Mouse (Mus musculus) left cerebral cortex, postnatal 36 days (tissue): Measurements from ENCODE around the gene Ppp2r3c. TPM values are rescaled to one million over a fixed set of nuclear protein-coding genes. Genes with fewer than 3 reads are reported as not detected.
"Not testable (repeated sequence)": the region's sequence is repeated elsewhere in the genome, so short reads cannot be mapped to it uniquely, and the experiment has no call there.

ENCODE experiments used
- DNase-seq, 2 experiments: peaks; one replicate each; pipeline ENCODE4 v3.0.0; 2021 to 2022; ENCODE audit warnings: low spot score in 2 of 2, mixed read lengths in 1 of 2
- intact Hi-C: fragments of 180-260 bp; cut with DNase I; formaldehyde crosslinking; loops from one replicate; pipeline ENCODE4 v1.15.1; 2025
- total RNA-seq, 2 experiments: library from RNA; stranded (reverse); gene quantifications; 2 replicates each; pipeline ENCODE4 v1.2.3; 2021

Gene Ppp2r3c
- 10 to 100 TPM; 11.0 to 13.0 TPM for total RNA-seq

DNA sequence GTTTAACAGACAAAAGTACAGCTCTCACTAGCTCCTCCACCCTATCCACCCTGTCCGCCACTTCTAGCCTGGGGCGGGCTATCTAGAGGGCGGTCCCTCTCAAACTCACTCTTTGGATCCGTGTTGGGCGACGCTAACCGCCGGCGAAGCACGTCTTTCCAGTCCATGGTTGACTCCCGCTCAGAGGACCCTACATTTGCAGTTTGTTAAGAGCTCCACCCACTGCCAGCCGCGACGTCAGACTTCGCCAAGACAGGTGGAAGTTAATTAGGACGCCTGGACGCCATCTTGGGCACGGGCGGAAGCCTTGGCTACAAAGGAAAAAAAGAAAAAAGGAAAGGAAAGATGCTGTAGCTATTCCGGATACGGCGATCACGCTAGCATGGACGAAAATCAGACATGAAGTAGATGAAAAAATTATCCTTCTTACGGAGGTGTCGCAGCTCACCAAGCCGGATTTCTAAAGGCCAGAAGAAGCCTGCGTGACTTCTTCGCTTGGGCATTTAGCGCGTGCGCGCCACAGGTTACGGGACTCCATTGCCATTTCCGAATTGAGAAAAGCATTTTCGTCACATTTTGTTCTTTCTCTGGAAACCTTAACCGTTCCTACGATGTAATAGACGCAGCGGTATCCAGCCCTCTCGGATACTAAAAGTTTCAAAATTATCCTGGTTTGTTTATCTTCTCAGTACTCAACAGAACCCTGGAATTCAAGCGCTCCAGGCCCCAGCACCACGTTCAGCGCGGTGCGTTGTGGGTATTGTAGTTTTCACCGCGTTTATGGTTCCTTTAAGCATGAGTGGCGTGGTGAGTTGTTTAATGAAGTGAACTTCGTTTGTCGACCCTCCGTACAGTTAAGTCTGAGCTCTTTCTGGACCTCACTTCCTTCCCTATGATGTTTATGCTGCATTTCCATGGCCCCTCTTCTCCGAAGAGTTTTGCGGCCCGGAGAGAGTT is at the start of gene Ppp2r3c:
Ppp2r3c (minus strand) TSS at position 514 of the 957 bp plus-strand sequence.
- DNase-seq, result peak; percentile 92 to 94
- intact Hi-C loops, result no loop called here

DNA sequence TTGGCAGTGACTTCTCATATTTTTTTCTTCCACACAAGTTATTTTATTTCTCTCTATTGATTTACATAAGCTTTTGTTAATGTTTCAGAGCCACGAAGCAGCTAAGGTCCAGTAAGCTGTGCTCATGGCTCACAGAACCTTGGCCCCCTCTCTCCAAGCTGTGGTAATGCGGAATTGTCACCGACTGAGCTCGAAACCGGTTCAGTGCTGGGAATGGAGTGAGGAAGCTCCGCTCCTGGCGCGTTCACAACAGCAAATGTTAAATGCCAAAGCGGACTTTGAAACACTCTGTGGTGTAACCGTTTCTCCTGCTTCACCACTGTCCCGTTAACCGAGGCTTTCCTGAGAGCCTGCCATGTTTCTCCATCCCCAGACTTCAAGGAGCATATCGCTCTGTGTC is 41.8 kb upstream of the Ppp2r3c start:
- intact Hi-C loops, result no loop called here
- DNase-seq, result no peak

DNA sequence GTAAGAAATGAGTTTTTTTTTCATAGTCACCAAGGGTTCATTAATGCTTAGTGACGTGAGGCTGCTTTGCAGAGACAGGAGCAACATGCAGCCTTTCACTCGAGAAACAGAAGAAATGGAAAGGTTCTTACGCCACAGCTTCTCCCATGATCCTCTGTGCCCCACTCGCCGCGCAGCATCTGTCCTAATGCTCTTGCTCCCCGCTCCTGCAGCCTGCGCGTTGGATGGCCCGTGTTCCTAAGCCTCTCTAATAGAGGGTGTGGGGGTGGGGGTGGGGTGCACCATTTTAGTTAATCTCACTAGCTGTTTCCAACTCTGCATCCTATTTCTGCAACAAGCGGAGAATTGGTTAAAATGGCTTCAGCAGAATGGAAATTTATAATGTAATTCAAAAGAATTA is 41.2 kb upstream of the Ppp2r3c start:
- intact Hi-C loops, result no loop called here

DNA sequence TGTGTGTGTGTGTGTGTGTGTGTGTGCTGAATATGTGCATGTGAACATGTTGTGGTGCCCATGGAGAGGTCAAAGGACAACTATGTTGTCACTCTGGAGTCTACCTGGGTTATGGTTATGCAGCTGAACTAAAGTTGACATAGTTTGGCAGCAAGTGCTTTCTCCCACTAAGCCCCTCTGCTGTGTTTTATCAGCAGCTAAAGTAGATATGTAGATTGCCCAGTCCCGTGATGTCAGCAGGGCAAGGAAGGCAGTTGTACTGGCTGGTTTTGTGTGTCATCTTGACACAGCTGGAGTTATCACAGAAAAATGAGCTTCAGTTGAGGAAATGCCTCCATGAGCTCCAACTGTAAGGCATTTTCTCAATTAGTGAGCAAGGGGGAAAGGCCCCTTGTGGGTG is 40.2 kb upstream of the Ppp2r3c start:
- intact Hi-C loops, DNase-seq: not testable (repeated sequence)

More for the DNA sequence above, 41.2 kb upstream of the Ppp2r3c start:
- DNase-seq, result no peak

DNA sequence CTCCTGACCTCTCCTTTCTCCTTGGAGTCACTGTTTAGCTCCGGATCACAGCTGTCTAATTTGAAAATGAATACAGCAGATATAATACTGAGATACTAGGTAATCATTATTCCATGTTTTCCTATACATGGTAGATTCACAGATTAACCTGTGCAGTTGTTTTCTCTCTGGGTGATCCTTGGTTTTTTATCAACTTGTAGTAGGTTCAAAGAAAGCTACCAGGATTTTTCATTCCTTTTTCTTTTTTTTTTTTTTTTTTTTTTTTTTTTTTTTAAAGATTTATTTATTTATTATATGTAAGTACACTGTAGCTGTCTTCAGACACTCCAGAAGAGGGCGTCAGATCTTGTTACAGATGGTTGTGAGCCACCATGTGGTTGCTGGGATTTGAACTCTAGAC is 35.7 kb upstream of the Ppp2r3c start:
- DNase-seq, intact Hi-C loops: not testable (repeated sequence)

DNA sequence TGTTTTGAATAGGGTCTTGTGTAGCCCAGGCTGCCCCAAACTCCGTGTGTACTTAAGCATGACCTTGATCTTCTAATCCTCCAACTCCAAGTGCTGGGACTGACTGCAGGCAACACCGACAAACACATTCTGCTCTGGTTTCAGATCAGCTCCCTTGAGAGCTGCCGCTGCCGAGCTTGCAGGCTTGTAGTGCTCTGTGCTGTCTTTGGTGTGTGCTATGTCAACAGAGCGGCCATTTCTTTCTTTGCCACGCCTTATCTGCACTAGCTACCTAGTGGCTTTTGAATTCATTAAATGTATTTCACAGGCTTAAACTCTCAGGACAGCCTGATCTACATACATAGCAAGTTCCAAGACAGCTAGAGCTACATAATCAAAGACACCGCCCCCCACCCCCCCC is 30.9 kb upstream of the Ppp2r3c start:
- intact Hi-C loops, result no loop called here
- DNase-seq, result no peak

DNA sequence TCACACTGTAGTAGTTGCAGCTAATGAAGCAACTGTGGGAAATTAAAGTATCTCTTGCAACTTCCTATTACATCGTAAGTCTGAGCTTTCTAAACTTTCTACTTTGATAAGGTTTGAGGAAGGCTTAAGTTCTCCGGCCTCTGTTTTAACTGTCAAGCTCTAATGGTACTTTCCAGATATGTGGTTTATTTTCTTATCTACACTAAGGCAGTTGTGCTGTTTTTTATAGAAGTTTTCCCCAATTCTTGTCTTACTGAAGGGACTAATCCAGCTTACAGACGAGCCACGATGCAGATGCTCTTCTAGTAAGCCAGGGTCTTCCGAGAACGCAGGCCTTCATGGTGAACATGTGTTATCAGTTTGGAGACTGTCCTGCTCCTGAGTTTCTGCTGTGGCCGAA is 26.6 kb upstream of the Ppp2r3c start:
- no peak for DNase-seq
- intact Hi-C loops, result no loop called here

DNA sequence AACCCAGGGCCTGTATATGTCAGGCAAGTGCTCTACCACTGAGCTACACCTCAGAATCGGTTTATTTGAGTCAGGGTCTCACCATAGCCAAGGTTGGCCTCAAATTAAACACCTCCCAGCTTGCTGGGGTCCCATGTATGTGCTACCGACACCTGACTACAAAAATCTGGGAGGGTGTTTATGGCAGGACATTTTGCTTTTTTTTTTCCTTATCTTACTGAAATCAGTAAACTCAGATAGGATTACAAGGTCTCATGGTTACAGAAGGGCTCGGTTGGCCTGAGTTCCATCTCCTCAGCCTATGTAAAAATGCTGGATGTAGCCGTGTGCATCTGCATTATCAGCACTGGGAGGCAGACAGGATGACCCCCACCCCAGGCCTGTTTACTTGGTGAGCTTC is 26.0 kb upstream of the Ppp2r3c start:
- intact Hi-C loops, result no loop called here

DNA sequence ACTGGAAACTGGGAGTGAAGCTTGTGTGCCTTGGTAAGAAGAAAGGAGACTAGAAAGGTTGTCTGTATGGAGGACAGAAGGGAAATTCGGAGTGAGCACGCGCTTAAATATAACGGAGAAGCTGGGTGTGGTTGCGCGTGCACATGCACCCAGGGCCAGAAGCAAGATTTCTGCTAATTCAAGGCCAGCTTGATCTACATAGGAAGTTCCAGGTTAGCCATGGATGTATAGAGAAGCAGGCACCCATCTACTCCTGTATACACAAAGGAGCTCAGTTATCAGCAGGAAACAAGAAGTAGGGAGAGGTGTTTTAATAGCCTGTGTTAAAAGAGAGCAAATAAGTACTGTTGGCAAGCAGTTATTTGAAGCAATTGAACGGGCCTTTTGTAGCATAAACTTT is 22.9 kb upstream of the Ppp2r3c start:
- no peak for DNase-seq
- intact Hi-C loops, result no loop called here

More for the DNA sequence above, 26.0 kb upstream of the Ppp2r3c start:
- DNase-seq, result no peak

DNA sequence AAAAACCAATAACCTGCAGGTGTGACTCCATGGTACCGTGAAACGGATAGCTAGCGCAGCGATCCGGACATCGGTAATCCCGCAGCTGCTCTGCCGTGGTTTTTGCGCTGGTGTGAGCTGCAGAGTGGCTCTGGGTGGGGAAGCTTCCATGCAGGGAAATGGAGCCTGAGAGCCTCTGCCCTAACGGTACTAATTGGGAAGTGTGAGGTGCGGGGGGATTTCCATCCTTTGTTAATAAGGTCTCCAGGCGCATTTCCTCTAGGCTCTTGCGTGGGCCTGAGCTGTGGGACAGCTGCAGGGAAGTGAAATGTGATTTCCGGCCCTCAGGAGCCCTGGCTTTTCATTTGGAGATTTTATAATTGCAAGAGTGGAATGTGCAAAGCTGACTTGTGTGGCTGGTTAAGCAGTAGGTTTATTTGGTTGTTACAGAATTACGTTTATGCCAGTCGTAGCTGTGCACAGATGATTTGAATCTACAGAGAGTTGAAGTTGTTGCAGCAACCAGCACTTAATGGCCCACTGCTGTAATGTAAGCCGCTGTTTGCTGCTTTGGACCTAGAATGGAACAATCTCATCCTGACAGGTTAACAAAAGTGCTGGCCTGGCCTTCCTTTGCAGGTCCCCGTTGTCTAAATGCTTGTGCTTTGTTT is 19.0 kb upstream of the Ppp2r3c start:
- intact Hi-C loops, result no loop called here
- no peak for DNase-seq

DNA sequence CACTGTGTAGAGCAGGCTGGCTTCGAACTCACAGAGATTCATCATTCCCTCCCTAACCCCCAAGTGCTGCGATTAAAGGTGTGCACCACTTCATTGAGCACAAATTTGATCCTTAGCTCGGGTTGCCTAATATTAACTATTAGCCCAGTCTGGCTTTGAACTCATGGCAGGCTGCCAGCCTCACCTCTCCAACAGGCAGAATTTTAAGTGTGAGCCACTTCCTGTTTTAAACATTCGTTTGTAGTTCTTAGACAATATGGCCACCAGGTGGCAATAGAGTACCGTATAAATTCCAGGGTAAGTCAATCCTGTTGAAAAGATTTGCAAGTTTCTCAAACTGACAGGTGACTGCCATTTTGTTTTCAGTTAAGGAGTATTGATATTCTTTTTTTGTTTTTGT is 12.4 kb upstream of the Ppp2r3c start:
- intact Hi-C loops, result loop anchor here (1.0 to 10.0 kb wide), 3 partner anchors 60 to 510 kb away; partner anchors contain the start of gene Ralgapa1
- DNase-seq, result peak in 1 of 2 experiments; percentile 54

DNA sequence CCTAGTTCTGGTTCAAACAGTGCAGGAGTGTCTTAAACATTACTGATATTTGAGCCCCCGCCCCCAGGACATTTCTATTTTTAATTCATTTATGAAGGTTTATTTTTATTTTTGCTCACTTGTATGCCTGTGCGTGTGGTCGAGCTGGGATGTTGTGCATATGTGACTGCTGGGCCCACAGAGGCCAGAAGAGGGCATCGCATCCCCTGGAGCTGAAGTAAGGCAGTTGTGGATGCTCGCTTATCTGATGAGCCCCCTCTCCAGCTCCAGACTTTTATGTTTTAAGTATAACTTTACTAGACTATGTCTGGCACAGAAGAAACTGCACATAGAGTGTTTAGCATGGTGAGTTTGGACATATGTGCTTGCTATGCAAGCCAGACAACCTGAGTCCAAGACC is 11.1 kb upstream of the Ppp2r3c start:
- no peak for DNase-seq
- intact Hi-C loops, result loop anchor here (10.0 kb wide), 2 partner anchors 61 to 511 kb away; partner anchors contain the start of gene Ralgapa1

DNA sequence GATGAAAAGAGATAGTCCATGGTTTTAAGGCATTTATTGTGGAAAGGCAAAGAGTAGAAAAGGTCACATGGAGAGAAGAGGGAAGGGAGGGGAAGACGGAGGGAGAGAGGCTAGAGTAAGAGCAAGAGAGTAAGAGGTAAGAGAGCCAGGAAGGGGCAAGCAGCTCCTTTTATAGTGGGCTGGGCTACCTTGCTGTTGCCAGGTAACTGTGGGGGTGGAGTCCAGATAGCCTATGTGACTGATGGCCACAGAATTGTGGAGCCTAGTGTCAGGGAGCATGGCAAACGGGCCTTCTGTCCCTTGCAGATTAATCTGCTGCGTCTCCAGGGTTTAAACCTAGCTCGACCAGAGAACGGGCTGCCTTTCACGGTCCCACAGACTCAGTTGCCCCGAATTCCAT is 9.0 kb upstream of the Ppp2r3c start:
- intact Hi-C loops, result loop anchor here (10.0 kb wide), 2 partner anchors 63 to 513 kb away; partner anchors contain the start of gene Ralgapa1
- no peak for DNase-seq

DNA sequence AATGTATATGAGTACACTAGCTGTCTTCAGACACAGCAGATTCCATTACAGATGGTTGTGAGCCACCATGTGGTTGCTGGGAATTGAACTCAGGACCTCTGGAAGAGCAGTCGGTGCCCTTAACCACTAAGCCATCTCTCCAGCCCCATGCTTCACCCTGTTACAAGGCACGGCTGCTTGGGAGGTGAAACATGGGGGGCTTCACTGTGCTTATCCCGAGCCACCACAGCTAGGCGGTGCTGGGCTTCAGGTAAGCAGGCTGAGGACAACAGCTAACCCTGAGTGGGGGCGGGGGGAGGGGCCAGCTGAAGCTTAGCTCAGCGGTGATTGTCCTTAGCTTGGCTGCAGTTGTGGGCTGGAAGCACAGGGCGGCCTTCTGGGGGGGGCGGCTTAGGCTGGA is 6.7 kb upstream of the Ppp2r3c start:
- intact Hi-C loops, result no loop called here
- DNase-seq, result no peak

DNA sequence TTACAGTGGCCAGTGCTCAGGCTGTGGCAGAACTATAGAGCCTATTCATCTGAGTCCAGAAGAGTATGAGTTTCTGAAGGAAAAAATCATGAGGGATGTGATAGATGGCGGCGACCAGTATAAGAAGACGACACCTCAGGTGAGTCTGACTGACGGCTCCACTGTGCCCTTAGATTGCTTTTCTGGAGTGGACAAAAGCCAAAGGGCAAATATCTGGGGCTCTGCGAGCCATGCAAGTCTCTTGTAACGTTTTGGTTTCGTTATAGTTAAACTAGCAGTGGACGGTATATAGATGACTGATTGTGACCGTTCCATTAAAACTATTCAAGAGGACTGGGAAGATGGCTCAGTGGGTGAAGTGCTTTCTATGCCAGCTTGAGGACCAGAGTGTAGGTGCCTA is 5.9 kb upstream of the Ppp2r3c start:
- no peak for DNase-seq
- intact Hi-C loops, result no loop called here

DNA sequence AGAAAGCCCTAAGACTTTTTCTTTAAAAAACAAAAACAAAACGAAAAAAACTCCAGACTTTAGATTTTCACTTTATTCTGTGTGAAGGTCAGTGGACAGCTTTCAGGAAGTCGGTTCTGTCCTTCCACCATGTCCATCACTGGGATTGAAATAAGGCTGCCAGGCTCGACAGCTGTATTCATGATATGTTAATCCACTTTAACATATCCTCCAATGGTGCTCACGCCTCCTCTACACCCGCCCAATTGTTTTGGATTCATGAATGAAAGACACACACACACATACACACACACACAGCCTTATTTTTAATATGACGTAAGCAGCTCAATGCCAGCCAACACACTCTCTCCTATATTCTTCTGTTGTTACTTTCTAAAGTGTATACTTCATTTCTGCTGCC is 4.8 kb upstream of the Ppp2r3c start:
- DNase-seq, result no peak
- intact Hi-C loops, result no loop called here

DNA sequence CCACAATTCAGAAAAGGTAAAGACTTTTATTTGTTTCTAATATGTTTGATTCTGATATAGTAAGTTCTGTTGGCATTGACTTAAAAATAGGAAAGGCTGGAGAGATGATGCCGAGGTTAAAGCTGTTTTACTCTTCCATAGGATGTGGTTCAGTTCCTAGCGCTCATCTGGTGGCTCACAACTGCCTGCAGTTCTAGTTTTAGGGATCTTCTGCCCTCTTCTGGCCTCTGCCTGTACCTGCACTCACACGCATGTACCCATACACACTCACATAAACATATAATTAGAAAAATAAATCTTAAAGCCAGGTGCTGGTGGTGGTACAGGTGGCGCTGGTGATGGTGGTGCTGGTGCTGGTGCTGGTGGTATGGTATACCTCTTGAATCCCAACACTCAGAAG is 3.6 kb upstream of the Ppp2r3c start:
- DNase-seq, result no peak
- intact Hi-C loops, result no loop called here

DNA sequence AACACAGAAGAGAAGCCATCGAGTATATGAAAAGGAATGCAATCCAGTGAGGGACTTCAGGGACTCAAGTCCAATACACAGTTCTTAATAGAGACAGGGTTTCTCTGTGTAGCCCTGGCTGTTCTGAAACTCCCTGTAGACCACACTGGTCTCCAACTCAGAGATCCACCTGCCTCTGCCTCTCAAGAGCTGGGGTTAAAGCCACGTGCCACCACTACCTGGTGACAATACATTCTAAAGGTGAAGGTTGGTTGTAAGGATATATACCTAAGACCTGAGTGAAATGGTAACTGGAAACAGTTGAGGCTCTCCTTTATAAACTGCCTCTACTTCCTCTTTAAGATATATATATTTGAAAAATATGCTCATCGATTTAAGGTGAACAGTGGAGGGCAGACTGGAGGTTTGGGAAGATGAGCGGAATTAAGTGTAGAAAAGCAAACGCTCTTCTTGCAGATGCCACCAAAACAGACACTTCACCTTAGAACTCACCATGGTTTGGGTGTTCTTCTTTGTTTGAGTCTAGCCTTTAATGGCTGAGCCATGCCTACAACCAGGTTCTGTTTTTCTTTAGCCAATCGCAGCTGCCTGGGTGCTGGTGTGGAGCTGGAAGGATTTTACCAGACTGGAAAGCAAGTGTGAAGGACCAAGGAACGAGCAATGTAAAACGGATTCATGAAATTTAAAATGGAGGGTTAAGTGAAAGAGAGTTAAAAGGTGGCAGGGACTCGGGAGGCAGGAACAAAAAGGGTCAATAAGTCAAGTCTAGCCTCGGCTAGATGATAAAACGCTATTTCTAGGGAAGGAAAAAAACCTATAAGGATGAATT is 1.1 kb downstream of the Ppp2r3c start:
- no peak for DNase-seq
- intact Hi-C loops, result no loop called here

DNA sequence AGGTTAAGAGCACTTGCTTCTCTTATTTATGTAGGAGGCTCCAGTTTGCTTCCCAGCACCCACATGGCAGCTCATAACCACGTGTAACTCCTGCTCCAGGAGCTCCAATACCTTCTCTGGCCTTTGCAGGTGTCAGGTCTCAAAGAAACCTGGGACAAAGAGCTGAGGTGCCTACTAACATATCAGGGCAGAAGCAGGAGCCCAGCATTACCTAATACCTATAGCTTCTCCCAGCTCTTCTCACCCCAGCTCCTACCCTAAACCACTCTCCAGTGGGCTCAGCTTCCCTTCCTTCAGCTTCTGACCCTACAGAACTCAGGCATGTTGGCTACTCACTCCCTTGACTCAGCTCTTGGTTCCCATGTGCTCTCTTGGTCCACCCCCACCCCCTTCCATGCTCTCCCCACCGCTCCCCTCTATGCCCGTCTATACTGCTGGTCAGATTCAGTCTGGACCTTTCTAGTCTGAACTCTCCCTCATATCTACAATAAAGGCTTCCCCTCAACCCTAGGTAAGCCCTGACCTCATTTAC is 1.9 kb downstream of the Ppp2r3c start:
- intact Hi-C loops, result no loop called here
- DNase-seq, result no peak

DNA sequence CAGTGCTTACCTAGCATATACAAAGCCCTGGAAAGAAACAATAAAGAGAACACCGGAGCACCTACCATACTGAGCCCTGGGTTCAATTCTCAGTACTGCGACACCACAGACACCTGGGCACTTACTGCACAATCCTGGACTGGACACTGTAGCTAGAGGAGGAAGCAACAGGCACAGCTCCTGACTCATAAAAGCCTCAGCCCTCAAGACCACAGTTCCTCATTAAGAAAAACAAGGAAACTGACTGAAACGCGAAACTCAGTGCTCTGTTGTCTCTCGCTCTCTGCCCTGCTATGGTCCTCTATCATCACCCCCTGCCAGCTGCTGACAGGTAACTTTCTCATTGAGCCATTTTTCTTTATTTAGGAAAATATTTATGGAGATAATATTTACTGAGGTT is 3.5 kb downstream of the Ppp2r3c start, which contains the start of gene 1110008L16Rik:
1110008L16Rik (plus strand) TSS at position 242 of the 400 bp plus-strand sequence.
- intact Hi-C loops, result no loop called here
- DNase-seq, result no peak
